Mouse (Mus musculus) heart, adult 8-10 months (tissue): ENCODE measurements at regions not wholly inside any gene's neighbourhood (a gene's known extent, or its start where the extent isn't known, plus 50 kb on each side); places are given as distances from the start of the nearest gene placed in this dataset.
"Not testable (repeated sequence)": the region's sequence is repeated elsewhere in the genome, so short reads cannot be mapped to it uniquely, and the experiment has no call there.

ENCODE experiments used
- DNase-seq: peaks from one replicate; pipeline ENCODE4 v3.0.0; 2022; ENCODE audit warnings: low spot score

DNA sequence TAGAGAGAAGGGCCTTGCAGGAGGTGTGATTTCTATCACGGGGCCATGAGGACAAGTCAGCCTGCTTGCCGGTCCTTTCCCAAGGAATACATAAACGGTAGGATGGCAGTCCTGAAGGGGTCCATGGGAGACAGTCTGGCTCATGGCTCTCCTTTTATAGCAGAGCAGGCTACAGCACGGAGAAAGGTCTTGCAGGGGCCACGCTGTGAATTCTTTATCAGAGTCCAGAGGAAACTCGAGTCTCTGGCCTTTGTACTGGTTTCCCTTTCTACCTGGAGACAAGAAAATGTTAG is 1984.0 kb downstream of the 4930444P10Rik start:
- DNase-seq: no peak

DNA sequence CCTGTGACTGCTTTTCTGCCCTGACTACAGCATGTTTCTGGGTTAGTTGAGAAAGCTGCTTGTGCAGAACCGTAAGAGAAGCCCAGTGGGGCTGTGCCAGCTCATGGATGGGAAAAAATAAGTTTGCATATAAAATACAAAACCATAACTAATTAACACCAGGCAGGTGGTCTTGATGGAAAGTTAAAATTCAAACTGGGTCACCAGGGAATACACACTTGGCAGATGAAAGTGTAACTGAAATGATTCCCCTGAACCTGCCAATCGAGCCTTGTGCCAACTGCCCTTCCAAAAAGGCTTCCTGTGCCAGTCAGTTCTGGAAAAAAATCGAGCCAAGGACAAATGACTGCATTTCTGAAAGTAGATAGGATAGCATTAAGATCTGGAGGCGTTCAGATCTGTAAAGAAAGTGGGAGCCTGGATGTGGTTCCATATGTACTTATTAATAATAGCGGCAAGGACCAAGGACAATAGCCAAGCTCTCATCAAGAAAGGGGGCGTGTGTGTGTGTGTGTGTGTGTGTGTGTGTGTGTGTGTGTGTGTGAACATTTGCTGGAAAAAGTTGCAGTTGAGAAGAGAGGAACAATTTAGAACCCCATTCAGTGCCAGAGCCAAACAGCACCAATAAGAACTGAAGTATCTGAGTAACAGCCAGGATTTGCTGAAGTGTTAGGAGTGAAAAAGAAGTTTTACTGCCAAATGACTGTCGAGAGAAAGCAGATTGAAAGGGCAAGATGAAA is 1984.5 kb downstream of the 4930444P10Rik start:
- DNase-seq: peak; percentile 6

DNA sequence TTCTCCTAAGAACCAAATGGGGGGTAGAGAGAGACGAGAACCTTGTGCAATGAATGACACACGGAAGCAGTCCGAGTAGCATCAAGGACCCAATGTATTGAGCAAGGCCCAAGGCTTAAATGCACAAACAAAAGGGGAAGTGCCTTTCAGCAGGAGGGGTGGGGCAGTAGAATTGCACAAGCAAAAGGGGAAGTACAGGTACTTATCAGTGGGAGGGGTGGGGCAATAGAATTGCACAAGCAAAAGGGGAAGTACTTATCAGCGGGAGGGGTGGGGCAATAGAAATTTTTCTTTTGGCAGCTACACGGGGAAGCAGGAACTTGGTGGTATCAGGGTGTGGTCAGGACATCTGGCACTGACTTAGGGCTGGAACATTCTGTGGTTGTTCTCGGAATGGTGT is 1987.6 kb downstream of the 4930444P10Rik start:
- DNase-seq: not testable (repeated sequence)

GRCm38 (mm10) chr1:14104529-14104928 is 1988.6 kb downstream of the 4930444P10Rik start:
- no peak for DNase-seq

GRCm38 (mm10) chr1:14099031-14099430 is 1994.1 kb downstream of the 4930444P10Rik start:
- DNase-seq: no peak

DNA sequence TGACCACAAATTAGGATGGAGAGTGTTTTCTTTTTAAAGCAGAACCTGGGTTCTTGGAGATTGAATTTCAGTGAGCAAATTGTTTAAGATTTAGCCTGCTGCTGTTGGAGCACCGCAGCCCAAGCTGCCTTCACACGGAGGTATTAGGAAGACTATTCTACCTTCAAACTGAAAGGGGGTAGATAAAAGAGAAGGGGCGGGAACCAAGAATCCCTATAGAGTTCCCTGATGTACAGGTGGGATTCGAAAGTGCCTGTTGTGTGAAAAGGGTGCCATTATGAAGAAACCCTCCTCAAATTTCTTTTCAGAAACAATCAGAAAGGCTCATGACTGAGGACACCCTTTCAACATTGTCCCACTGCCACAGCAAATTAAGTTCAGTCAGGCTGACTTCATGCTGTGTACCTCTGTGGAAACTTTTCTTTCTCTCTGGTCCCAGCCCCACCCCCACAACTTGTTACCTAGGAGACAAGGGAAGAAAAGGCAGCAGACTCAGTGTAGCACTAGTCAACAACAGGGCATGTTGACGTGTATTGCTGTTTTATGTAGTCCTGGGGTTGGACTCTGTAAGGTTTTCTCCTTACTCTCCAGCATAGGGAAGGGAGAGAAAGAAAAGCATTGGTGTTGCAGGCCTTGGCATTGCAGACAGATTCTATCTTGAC is 1995.4 kb downstream of the 4930444P10Rik start:
- no peak for DNase-seq

GRCm38 (mm10) chr1:14064856-14065255 is 2028.3 kb downstream of the 4930444P10Rik start:
- DNase-seq: no peak

GRCm38 (mm10) chr1:14036163-14036562 is 2057.0 kb downstream of the 4930444P10Rik start:
- DNase-seq: no peak

DNA sequence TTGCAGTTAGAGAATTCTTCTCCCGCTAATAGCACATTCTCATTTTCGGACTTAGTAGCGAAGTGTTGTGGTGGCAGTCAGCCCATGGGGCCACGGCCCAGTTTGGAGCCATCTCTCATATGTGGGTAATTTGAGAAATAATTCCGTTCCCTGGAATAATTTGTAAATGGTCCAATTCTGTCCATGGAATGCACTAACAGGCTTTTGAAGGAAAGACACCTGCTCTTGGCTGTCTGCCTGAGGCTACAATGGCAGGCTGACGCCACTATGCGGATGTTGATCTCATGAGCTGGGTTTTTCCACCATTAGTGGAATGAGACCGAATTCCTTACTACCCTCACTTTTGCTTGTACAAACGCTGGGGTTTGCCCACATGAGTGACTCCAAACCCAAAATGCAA is 2081.6 kb downstream of the 4930444P10Rik start:
- DNase-seq: no peak

DNA sequence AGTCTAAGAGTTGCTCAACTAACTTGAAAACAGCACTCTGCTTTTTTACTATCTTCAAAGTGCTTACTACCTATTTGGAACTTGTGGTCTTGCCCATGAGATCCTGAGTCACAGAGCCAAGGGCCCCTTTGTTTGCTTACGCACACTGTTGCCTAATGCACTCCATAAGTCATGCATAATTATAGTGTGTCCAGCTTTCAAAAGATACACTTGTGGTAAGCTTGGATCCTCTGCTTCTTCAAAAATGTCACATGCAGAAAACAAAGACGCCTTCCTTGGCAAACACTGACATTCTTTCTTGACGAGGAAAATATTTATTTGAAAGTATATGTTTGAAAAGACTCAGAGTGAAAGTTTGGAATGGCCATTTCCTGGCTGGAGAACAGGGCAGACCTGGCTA is 2082.3 kb downstream of the 4930444P10Rik start:
- no peak for DNase-seq

GRCm38 (mm10) chr1:14002550-14002949 is 2090.6 kb downstream of the 4930444P10Rik start:
- no peak for DNase-seq

- DNase-seq: peak; percentile 1
Observed at GRCm38 (mm10) chr1:14001431-14001830, 2091.7 kb downstream of the 4930444P10Rik start.

DNA sequence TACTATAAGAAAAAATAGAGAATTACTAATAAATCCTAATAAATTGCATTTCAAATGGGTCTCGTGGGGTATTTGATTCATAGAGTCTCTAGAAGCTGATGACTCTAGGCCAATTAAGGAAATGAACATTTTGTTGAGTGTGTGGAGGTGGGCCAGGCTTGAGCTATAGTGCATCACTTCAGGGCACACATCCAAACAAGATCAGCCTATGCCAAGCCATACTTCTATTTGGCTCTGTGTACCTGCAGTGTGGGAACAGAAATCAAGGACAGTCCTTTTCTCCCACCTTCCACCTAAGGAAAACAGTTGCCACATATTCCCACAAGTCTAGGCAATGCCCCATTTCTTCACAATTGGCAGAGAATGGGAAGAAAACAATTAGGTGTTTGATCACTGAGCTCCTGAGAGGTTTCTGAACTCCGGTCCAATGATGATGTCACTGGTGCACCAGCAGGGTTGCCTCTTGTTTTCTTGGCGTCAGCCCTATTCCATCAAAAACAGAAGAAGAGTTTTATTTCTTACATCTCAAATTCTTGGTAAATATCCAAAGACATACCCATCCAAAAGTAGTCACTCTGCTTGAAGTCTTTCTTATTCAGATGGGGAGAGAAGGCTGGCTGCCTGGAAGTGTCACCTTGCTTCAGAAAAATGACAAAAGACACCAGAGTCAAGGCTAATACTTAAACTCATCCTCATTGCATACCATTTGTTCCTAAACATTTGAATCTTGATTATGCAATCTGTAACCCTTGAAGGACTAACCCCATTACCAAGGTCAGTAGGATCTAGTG is 2092.3 kb downstream of the 4930444P10Rik start:
- no peak for DNase-seq

GRCm38 (mm10) chr1:13998178-13998708 is 2094.9 kb downstream of the 4930444P10Rik start:
- DNase-seq: no peak

DNA sequence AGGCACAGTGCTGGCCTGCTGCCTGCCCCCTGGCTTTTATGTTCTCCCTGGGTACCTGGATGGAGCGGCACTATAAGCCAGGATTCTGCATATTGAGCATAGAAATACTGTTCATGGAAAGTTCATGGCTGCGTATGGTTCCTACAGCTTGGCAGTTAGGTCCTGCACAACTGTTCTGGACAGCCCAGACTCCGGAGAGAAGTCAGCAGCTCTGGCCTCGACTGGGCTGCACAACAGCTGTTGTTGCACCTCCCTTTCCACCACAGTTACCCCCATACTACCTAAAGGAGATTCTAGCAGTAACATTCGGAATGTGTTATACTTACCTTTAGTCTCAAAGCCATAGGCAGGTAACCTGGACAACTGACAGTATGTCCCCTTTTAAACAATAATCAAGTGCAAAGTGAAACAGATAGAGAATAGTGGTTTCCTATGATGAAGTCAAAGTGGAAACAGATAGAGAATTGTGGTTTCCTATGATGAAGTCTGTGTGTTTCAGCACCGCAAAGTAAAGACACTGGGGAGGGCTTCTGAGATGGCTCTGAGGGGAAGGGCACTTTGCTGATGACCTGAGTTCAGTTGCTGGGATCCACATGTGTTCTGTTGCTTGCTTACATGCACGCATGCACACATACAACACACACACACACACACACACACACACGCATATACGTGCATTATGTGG is 2099.2 kb downstream of the 4930444P10Rik start:
- DNase-seq: no peak

DNA sequence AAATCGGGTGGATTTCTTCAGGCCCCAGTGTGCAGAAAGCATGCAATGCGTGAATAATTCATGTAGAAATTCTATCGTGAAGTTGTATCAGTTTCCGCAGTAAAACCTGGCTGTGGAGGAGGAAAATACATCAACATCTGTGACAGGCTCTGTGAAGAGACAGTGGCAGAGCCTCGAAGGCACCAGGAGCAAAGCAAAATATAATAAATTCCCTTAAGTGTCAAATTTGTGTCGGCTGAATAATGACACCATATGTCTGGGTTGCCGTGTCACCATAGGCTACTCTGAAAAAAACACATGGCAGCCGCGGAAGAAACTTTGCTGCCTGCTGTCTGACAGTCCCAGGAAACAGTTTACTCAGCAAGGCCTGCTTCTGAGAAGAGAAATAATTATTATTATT is 2100.1 kb downstream of the 4930444P10Rik start:
- DNase-seq: no peak

DNA sequence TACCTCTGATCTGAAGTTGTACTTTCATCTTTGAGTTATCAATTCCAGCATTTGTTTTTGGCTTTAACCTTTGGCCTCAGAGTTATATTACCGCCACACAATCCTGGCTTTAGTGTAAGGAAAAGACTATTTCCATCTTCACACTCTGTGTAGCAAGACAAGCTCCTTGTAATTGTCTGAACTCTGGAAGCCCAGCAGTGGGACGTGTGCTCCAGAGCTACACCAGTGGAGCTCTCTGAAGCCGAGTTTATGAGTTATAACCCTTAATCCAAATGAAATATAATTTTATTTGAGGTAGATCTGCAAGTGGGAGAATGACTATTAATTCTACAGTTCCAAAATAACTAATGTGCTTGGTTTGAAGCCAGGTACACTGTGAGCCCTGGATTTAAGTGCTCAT is 2103.8 kb downstream of the 4930444P10Rik start:
- no peak for DNase-seq

GRCm38 (mm10) chr1:13984833-13985232 is 2108.3 kb downstream of the 4930444P10Rik start:
- no peak for DNase-seq

DNA sequence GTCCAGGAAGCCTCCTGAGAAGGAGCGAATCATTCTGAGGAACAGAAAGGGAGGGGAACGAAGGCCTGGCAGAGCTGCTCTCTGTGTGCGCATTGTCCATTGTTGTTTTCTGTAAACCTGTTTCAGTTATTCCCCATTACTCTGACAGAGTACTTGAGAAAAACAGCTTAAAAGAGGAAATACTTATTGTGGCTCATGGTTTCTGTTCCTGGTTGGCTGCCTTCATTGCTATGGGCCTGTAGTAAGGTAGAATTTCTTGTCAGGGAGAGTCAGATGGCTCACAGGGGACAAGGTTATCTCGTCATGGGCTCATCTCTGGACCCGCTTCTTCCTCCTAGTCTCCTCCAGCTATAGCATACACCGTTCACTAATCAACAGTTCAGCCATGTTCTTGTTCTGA is 2112.9 kb downstream of the 4930444P10Rik start:
- no peak for DNase-seq

DNA sequence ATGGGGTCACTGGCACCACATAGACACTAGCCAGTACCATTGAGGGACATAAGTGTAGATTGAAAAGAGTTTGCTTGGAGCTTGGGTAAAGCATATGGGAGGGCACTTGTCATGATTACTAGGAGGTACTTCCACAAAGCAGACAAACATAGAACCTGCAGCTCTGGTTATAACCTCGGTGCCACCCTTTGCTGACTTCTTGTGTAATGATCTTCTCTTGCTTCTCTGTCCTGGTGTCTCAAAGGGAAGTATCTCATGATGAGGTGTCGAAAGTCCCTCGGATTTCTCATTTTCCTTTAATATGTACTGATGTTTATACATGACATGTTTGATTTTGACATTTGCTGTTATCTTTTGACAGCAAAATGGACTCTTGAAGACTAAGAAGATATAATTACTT is 2114.5 kb downstream of the 4930444P10Rik start:
- no peak for DNase-seq

- no peak for DNase-seq
Observed at GRCm38 (mm10) chr1:13977207-13977606, 2115.9 kb downstream of the 4930444P10Rik start.

- DNase-seq: no peak
Observed at GRCm38 (mm10) chr1:13949241-13949640, 2143.9 kb downstream of the 4930444P10Rik start.
